ENCODE assay signal across 14 mouse cellular contexts in the genomic region with DNA sequence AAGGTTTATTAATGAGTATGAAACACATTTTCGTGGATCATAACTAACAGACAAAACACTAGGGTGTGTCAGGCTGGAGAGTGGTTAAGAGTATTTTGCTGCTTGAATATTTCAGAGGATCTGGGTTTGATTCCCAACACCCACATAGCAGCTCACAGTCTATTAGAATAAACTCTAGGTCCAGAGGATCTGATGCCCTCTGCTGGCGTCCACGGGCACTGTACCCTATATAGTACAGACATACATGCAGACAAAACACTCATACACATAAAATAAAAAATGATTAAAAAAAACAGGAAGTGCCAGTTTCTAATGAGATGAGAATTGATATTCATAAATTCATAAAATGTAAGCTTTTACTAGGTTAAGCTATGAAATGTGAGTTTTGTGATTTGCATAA. TPM values are rescaled to one million over a fixed set of nuclear protein-coding genes. Genes with fewer than 3 reads are reported as not detected.
DNase-seq lines count a peak whose midpoint lies in the region; ATAC-seq and TF ChIP-seq lines count a peak whose summit lies in the region.
"Had no signal": no experiment of that assay in that cellular context is flagged by ENCODE, and none has a peak within 500 bp of the region (broad histone marks: within the 10 kb centered on the region; RNA-seq: fewer than 3 reads in every experiment).

No protein-coding gene starts in this region.

- no peak overlapping the region for H3K27ac ChIP-seq in intestine, postnatal 0 days (ENCODE audit: low read depth, low read length)
- no peak overlapping the region for H3K27ac ChIP-seq in intestine, embryonic 16.5 days (ENCODE audit: low read length)
- H3K27ac ChIP-seq in midbrain, postnatal 0 days (ENCODE audit: low read depth, low read length) = no peak overlapping the region
- no peak overlapping the region for H3K27ac ChIP-seq in midbrain, embryonic 10.5 days (replicated peaks)
- H3K27ac ChIP-seq in stomach, postnatal 0 days (replicated peaks) = no peak overlapping the region
- H3K27ac ChIP-seq: hindbrain, embryonic 10.5 days; liver, embryonic 15.5 days; midbrain, embryonic 15.5 days; neural tube, embryonic 15.5 days had no signal

- no peak overlapping the region for H3K4me2 ChIP-seq in intestine, postnatal 0 days (replicated peaks; ENCODE audit: low read depth)
- no peak overlapping the region for H3K4me2 ChIP-seq in intestine, embryonic 16.5 days (ENCODE audit: low read depth, low read length)
- H3K4me2 ChIP-seq in midbrain, postnatal 0 days (ENCODE audit: low read depth, low read length, poor library complexity, severe bottlenecking) = no peak overlapping the region
- H3K4me2 ChIP-seq in stomach, postnatal 0 days (replicated peaks; ENCODE audit: low read depth) = no peak overlapping the region
- H3K4me2 ChIP-seq: liver, embryonic 15.5 days; midbrain, embryonic 15.5 days; neural tube, embryonic 15.5 days had no signal

- no peak for TF ChIP-seq EP300 in stomach, postnatal 0 days (optimal IDR thresholded peaks at IDR 0.05)

- H3K9me3 ChIP-seq in intestine, postnatal 0 days (ENCODE audit: control insufficient read depth) = no peaks in the 10 kb centered on the region
- H3K9me3 ChIP-seq in intestine, embryonic 16.5 days (ENCODE audit: control insufficient read depth, low read length) = no peaks in the 10 kb centered on the region
- no peaks in the 10 kb centered on the region for H3K9me3 ChIP-seq in midbrain, postnatal 0 days (ENCODE audit: low read length)
- H3K9me3 ChIP-seq in midbrain, embryonic 10.5 days (replicated peaks) = 0 out of 2 replicates have a peak, but pooled peaks cover 3% of the 10 kb centered on the region
- no peaks in the 10 kb centered on the region for H3K9me3 ChIP-seq in stomach, postnatal 0 days (ENCODE audit: control insufficient read depth, low read length)
- H3K9me3 ChIP-seq: hindbrain, embryonic 10.5 days; liver, embryonic 15.5 days; midbrain, embryonic 15.5 days; neural tube, embryonic 15.5 days had no signal

- H3K36me3 ChIP-seq in intestine, postnatal 0 days (ENCODE audit: control insufficient read depth, insufficient read depth) = peaks cover 44% of the 10 kb centered on the region
- peaks cover 20% of the 10 kb centered on the region for H3K36me3 ChIP-seq in intestine, embryonic 16.5 days (ENCODE audit: control insufficient read depth, insufficient read depth, low read length)
- H3K36me3 ChIP-seq in midbrain, postnatal 0 days (ENCODE audit: insufficient read depth, low read length) = peaks cover 36% of the 10 kb centered on the region
- H3K36me3 ChIP-seq in midbrain, embryonic 10.5 days = peaks cover 80% of the 10 kb centered on the region
- H3K36me3 ChIP-seq in stomach, postnatal 0 days (ENCODE audit: control insufficient read depth, insufficient read depth, low read length) = peaks cover 11% of the 10 kb centered on the region

- whole genome bisulfite sequencing in intestine, postnatal 0 days = 98% methylated on average over 3 of the region's 3 CpGs
- 95% methylated on average over 3 of the region's 3 CpGs for WGBS in intestine, embryonic 16.5 days
- 95% methylated on average over 3 of the region's 3 CpGs for WGBS in midbrain, postnatal 0 days
- 97% methylated on average over 3 of the region's 3 CpGs for WGBS in midbrain, embryonic 10.5 days
- 95% methylated on average over 3 of the region's 3 CpGs for WGBS in stomach, postnatal 0 days

- no peak for DNase-seq in midbrain, postnatal 0 days (ENCODE audit: low spot score)
- DNase-seq in midbrain, embryonic 10.5 days (ENCODE audit: low spot score) = no peak
- no peak for DNase-seq in Patski (ENCODE audit: low read depth, low spot score)
- DNase-seq in stomach, postnatal 0 days (ENCODE audit: low spot score) = no peak
- DNase-seq in natural killer cell, adult 2 months (ENCODE audit: low spot score in 2 of 2) = no peak
- DNase-seq in urinary bladder, postnatal 36 days (ENCODE audit: low spot score in 2 of 2) = no peak
- DNase-seq: kidney, adult 9 months; right cerebral cortex, postnatal 14 days had no signal

- no peak for ATAC-seq in intestine, postnatal 0 days
- ATAC-seq in intestine, embryonic 16.5 days = no peak
- ATAC-seq in midbrain, postnatal 0 days (ENCODE audit: low FRiP score) = no peak
- no peak for ATAC-seq in Patski
- ATAC-seq in stomach, postnatal 0 days (ENCODE audit: low FRiP score, low TSS enrichment) = no peak
- ATAC-seq: midbrain, embryonic 15.5 days had no signal

- no peaks in the 10 kb centered on the region for H3K27me3 ChIP-seq in intestine, postnatal 0 days (replicated peaks; ENCODE audit: control insufficient read depth, insufficient read depth, low read length)
- no peaks in the 10 kb centered on the region for H3K27me3 ChIP-seq in intestine, embryonic 16.5 days (replicated peaks; ENCODE audit: control insufficient read depth, insufficient read depth, low read length)
- no peaks in the 10 kb centered on the region for H3K27me3 ChIP-seq in midbrain, postnatal 0 days (ENCODE audit: insufficient read depth, low read length)
- H3K27me3 ChIP-seq in midbrain, embryonic 10.5 days (ENCODE audit: low read depth, poor library complexity, severe bottlenecking) = no peaks in the 10 kb centered on the region
- H3K27me3 ChIP-seq in Patski = no peaks in the 10 kb centered on the region
- no peaks in the 10 kb centered on the region for H3K27me3 ChIP-seq in stomach, postnatal 0 days (ENCODE audit: control insufficient read depth, insufficient read depth, low read length)
- H3K27me3 ChIP-seq: liver, embryonic 15.5 days; midbrain, embryonic 15.5 days; neural tube, embryonic 15.5 days had no signal

- CTCF ChIA-PET in Patski (lab: Charles Lee) = interaction anchor here (0.8 to 1.8 kb wide), 11 partner anchors 10 to 430 kb away, joined by 3 to 9 read pairs (median 3); no protein-coding TSS in a partner anchor

- TF ChIP-seq CTCF in intestine, postnatal 0 days (IDR thresholded peaks at IDR 0.05; ENCODE audit: low read depth) = peak; percentile 59
- TF ChIP-seq CTCF in midbrain, postnatal 0 days (IDR thresholded peaks at IDR 0.05) = peak; percentile 48
- peak; percentile 83 for TF ChIP-seq CTCF in Patski (IDR thresholded peaks at IDR 0.05)
- peak; percentile 51 for TF ChIP-seq CTCF in stomach, postnatal 0 days (IDR thresholded peaks at IDR 0.05; ENCODE audit: low read depth)

- no peaks in the 10 kb centered on the region for H3K4me1 ChIP-seq in intestine, postnatal 0 days (replicated peaks; ENCODE audit: control insufficient read depth, insufficient read depth, low read length)
- H3K4me1 ChIP-seq in intestine, embryonic 16.5 days (ENCODE audit: control insufficient read depth, insufficient read depth, low read length) = no peaks in the 10 kb centered on the region
- H3K4me1 ChIP-seq in midbrain, postnatal 0 days (ENCODE audit: insufficient read depth, low read length) = no peaks in the 10 kb centered on the region
- no peaks in the 10 kb centered on the region for H3K4me1 ChIP-seq in midbrain, embryonic 10.5 days
- no peaks in the 10 kb centered on the region for H3K4me1 ChIP-seq in stomach, postnatal 0 days (replicated peaks; ENCODE audit: control insufficient read depth, insufficient read depth)
- H3K4me1 ChIP-seq: hindbrain, embryonic 10.5 days; liver, embryonic 15.5 days; midbrain, embryonic 15.5 days; neural tube, embryonic 15.5 days had no signal

- no peak overlapping the region for H3K9ac ChIP-seq in intestine, postnatal 0 days (ENCODE audit: low read depth, low read length)
- no peak overlapping the region for H3K9ac ChIP-seq in intestine, embryonic 16.5 days (ENCODE audit: low read depth, low read length)
- no peak overlapping the region for H3K9ac ChIP-seq in midbrain, postnatal 0 days (replicated peaks; ENCODE audit: low read length, poor library complexity, severe bottlenecking)
- no peak overlapping the region for H3K9ac ChIP-seq in stomach, postnatal 0 days (ENCODE audit: low read length)
- H3K9ac ChIP-seq: liver, embryonic 15.5 days; midbrain, embryonic 15.5 days; neural tube, embryonic 15.5 days had no signal

- POLR2A ChIA-PET in Patski (lab: Charles Lee) = no interaction called here

- in situ Hi-C loops in Patski (cut with MboI; ENCODE audit: low pct_unique_long_range_greater_than_20kb) = no loop called here

- H3K4me3 ChIP-seq in intestine, postnatal 0 days (ENCODE audit: low read depth, low read length) = no peak overlapping the region
- no peak overlapping the region for H3K4me3 ChIP-seq in intestine, embryonic 16.5 days (ENCODE audit: low read length)
- no peak overlapping the region for H3K4me3 ChIP-seq in midbrain, postnatal 0 days (ENCODE audit: low read depth, low read length)
- no peak overlapping the region for H3K4me3 ChIP-seq in midbrain, embryonic 10.5 days
- H3K4me3 ChIP-seq in stomach, postnatal 0 days (ENCODE audit: low read depth, low read length) = no peak overlapping the region
- H3K4me3 ChIP-seq: hindbrain, embryonic 10.5 days; liver, embryonic 15.5 days; midbrain, embryonic 15.5 days; neural tube, embryonic 15.5 days had no signal

RNA-seq across cellular contexts. Expression of a gene that starts 56.7 kb away (rescaled TPM):
- polyA plus RNA-seq in intestine, postnatal 0 days (2015; fragmentation: Nextera tagmentation; extraction: Ambion mirVana) = 15.3 and 18.4 TPM in 2 replicates
- polyA plus RNA-seq in intestine, embryonic 16.5 days (2015; fragmentation: Nextera tagmentation; extraction: Ambion mirVana) = 14.8 and 16.9 TPM in 2 replicates
- 18.8 and 21.8 TPM in 2 replicates for total RNA-seq in midbrain, postnatal 0 days (2014; rRNA removed)
- 15.0 and 16.7 TPM in 2 replicates for polyA plus RNA-seq in midbrain, postnatal 0 days (2015; fragmentation: Nextera tagmentation; extraction: Ambion mirVana)
- 17.7 and 17.9 TPM in 2 replicates for polyA plus RNA-seq in midbrain, embryonic 10.5 days (2016; fragmentation: Nextera tagmentation; extraction: Ambion mirVana)
- polyA plus RNA-seq in Patski (2021) = 48.1 TPM
- polyA plus RNA-seq in stomach, postnatal 0 days (2015; fragmentation: Nextera tagmentation; extraction: Ambion mirVana) = 7.6 and 9.0 TPM in 2 replicates
